Mouse (Mus musculus) forebrain, embryonic 13.5 days (tissue): Measurements from ENCODE around the gene Olfm1. TPM values are rescaled to one million over a fixed set of nuclear protein-coding genes. Genes with fewer than 3 reads are reported as not detected.

Experiments
- ATAC-seq: fragments of 200-750 bp; cut with Nextera tagmentation; 2 replicates; pipeline ENCODE4 v1.8.0; 2017
- H3K27ac ChIP-seq: fragments of 300-500 bp; sonication (generic); 2 replicates; pipeline ENCODE4 v1.5.1; 2015; ENCODE audit warnings: inconsistent platforms, mild to moderate bottlenecking, moderate library complexity
- H3K27me3 ChIP-seq: fragments of 300-500 bp; sonication (generic); 2 replicates; pipeline ENCODE4 v1.6.1; 2015; ENCODE audit warnings: mild to moderate bottlenecking, inconsistent platforms
- H3K36me3 ChIP-seq: fragments of 300-500 bp; sonication (generic); 2 replicates; pipeline ENCODE4 v1.6.1; 2015; ENCODE audit warnings: mild to moderate bottlenecking, inconsistent platforms; ENCODE audit not compliant: poor library complexity, severe bottlenecking
- H3K4me1 ChIP-seq: fragments of 300-500 bp; sonication (generic); 2 replicates; pipeline ENCODE4 v1.6.1; 2015; ENCODE audit warnings: inconsistent platforms
- H3K4me2 ChIP-seq: fragments of 300-500 bp; sonication (generic); 2 replicates; pipeline ENCODE4 v1.6.1; 2015; ENCODE audit warnings: inconsistent platforms, mild to moderate bottlenecking, moderate library complexity
- H3K4me3 ChIP-seq: fragments of 300-500 bp; sonication (generic); 2 replicates; pipeline ENCODE4 v1.5.1; 2015; ENCODE audit warnings: mild to moderate bottlenecking, inconsistent platforms
- H3K9ac ChIP-seq: fragments of 300-500 bp; sonication (generic); 2 replicates; pipeline ENCODE4 v1.6.1; 2015; ENCODE audit warnings: mild to moderate bottlenecking, inconsistent platforms
- H3K9me3 ChIP-seq: fragments of 300-500 bp; sonication (generic); replicated peaks from 2 replicates; pipeline ENCODE4 v1.6.1; 2016; ENCODE audit warnings: inconsistent platforms
- WGBS: fragments of 180-500 bp; shearing (Covaris S2); methylation state at CpG from one replicate; pipeline ENCODE4 v1.1.7; 2015; 5-methylcytosine and 5-hydroxymethylcytosine counted together
- polyA plus RNA-seq: library from polyadenylated mRNA; unstranded; fragments of >200 nt; fragmentation: Nextera tagmentation; extraction: Ambion mirVana; gene quantifications from 2 replicates; pipeline ENCODE4 v1.2.1, GENCODE M21; 2015

Olfm1 gene
- polyA plus RNA-seq, 1 experiment from 2014 or later, result 136 TPM

DNA sequence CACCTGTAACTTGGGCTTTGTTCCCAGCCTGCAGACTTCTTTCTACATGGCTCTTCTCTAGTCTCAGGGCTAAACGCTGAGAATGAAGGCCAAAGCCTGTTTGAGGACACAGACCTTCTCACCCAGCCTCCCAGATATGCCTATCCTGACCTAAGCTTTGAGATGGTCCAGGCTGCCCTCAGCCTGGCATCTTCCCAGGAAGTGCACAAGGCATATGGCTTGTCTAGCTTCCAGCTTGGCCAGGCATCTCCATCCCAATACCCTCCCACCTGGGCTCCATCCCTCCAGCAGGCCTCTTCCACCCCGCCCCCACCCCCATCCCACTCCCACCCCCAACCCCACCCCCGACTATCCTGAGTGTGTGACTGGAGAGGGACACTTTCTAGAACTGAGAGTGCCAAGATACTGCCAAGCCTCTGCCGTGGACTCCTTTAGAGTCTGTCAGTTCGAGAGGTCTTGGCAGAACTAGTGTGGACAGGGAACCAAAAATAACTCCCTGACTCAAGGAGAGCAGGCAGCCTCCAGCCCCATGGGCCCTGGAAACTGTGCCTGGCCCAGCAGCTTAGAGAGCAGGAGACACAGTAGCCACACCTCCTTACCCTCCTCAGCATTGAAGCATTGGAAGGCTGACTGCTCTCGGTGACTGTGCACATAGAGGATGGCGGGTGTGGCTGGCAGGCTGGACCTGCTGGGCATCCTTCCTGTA is 26.0 kb downstream of the Olfm1 start:
- Histone ChIP-seq H3K9me3 (no peaks in the 10 kb centered on the region), H3K36me3 (peaks cover 76% of the 10 kb centered on the region), H3K4me1 (peaks cover 25% of the 10 kb centered on the region), H3K9ac (no peak overlapping the region), H3K27me3 (no peaks in the 10 kb centered on the region), H3K4me2 (no peak overlapping the region), H3K27ac (no peak overlapping the region), H3K4me3 (no peak overlapping the region)
- no peak for ATAC-seq
- 66% methylated on average over 7 of the region's 7 CpGs for WGBS

DNA sequence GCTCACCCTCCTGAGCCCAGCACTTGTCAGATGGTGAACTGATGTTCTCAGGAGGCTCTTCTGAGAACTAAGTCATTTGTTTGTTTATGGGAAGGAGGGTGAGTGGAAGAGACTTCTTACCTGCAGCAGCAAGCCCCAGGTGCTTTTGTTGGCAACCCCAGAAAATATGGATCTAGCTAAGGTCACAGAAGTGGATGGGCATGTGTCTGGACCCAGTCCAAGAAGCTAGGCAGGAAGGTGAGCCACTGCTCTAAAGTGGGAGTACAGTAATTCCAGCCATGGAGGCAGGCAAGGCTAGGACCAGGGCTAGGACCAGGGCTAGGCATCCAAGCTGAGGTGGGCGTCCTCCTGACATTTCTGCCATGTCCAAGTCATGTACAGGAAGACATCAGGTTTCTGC is 26.8 kb downstream of the Olfm1 start:
- WGBS, result 71% methylated on average over 1 of the region's 1 CpGs
- no peak overlapping the region for H3K4me3 ChIP-seq
- no peak overlapping the region for H3K27ac ChIP-seq
- peaks cover 73% of the 10 kb centered on the region for H3K36me3 ChIP-seq
- H3K9ac ChIP-seq, result no peak overlapping the region
- no peaks in the 10 kb centered on the region for H3K27me3 ChIP-seq
- no peak overlapping the region for H3K4me2 ChIP-seq
- no peaks in the 10 kb centered on the region for H3K9me3 ChIP-seq
- ATAC-seq, result no peak
- H3K4me1 ChIP-seq, result peaks cover 24% of the 10 kb centered on the region

DNA sequence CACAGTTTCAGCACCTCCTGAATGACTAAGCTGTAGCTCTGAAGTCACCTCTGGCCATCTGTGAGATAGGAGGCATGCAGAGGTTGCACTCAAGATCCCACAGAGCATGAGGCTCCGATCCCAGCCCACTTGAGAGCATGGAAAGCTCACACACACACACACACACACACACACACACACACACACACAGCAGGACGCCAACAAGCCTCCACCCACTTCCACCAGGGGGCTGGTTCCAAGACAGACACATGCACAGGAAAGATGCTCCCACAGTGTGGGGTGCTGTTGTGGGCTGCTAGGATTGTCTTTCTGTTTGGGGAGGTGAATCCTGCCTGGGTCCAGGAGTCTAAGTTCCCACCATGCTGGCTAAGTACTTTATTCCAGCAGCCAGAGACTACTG is 29.0 kb downstream of the Olfm1 start:
- H3K27ac ChIP-seq, result no peak overlapping the region
- H3K36me3 ChIP-seq, result peaks cover 55% of the 10 kb centered on the region
- H3K9ac ChIP-seq, result no peak overlapping the region
- peaks cover 21% of the 10 kb centered on the region for H3K4me1 ChIP-seq
- H3K4me3 ChIP-seq, result no peak overlapping the region
- H3K9me3 ChIP-seq, result no peaks in the 10 kb centered on the region
- no peaks in the 10 kb centered on the region for H3K27me3 ChIP-seq
- 85% methylated on average over 2 of the region's 2 CpGs for WGBS
- H3K4me2 ChIP-seq, result no peak overlapping the region
- no peak for ATAC-seq

DNA sequence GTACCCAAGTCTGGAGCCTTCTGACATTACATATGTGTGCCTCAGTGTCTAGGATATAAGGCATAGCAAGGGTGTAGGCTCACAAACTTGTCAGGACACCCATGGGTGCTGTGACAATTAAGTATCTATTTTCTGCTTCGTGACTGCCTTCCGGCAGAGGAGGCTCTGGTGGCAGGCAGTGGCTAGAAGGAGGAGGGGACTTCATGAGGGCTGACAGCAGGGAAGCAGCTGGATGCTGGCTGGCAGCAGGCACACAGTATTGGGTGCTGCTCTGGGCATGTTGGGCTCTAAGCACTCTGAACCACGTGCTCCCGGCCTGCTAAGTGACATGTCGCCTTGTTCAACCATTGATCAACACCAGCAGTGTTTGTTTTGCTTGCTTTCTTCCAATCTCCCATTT is 32.0 kb downstream of the Olfm1 start:
- no peak overlapping the region for H3K4me3 ChIP-seq
- H3K9me3 ChIP-seq, result no peaks in the 10 kb centered on the region
- peaks cover 44% of the 10 kb centered on the region for H3K36me3 ChIP-seq
- H3K9ac ChIP-seq, result no peak overlapping the region
- H3K27me3 ChIP-seq, result no peaks in the 10 kb centered on the region
- WGBS, result 77% methylated on average over 5 of the region's 5 CpGs
- ATAC-seq, result no peak
- H3K27ac ChIP-seq, result no peak overlapping the region
- peaks cover 35% of the 10 kb centered on the region for H3K4me1 ChIP-seq
- no peak overlapping the region for H3K4me2 ChIP-seq

DNA sequence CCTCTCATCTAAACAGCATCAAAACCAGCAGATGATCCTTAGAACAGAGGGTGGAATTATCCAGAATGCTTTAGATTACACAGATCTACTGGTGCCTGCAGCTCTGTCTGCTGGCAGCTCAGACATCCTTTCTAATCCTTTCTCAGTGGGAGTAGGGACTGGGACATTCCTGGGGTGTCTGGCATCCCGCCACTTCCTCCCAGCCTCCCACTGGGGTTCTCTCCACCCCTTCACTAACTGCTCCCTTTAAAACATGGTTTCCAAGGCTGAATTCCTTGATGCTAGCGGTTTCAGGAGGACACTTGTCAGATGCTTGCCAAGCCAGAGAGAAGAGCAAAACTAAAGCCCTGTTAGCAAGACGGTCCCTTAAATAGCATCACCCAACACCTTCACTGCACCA is 33.1 kb downstream of the Olfm1 start:
- Histone ChIP-seq H3K36me3 (peaks cover 49% of the 10 kb centered on the region), H3K4me3 (no peak overlapping the region), H3K4me2 (no peak overlapping the region), H3K27ac (no peak overlapping the region), H3K27me3 (no peaks in the 10 kb centered on the region), H3K4me1 (peaks cover 29% of the 10 kb centered on the region; the same call in 1 of the 2 replicates), H3K9ac (no peak overlapping the region), H3K9me3 (no peaks in the 10 kb centered on the region)
- ATAC-seq, result no peak
- 65% methylated on average over 3 of the region's 3 CpGs for WGBS

DNA sequence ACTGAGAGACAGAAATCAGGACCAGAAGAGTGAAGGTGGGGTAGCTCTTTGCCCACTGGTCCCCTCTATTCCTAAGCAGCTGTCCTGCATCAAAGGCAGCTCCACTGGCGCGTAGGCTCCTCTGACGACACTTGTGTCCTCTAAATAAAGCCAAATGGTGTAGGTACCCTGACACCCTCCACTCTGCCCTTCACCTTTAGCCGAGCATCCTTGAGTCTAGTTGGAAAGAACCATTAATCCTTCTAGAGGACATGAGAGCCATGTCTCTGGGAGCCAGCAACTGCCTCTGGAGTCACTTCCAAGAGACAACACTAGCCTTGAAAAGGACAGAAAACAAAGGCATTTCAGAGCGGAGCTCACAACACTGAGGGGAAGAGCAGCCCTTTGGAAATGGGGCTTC is 34.2 kb downstream of the Olfm1 start:
- Histone ChIP-seq H3K27me3 (no peaks in the 10 kb centered on the region), H3K36me3 (peaks cover 50% of the 10 kb centered on the region), H3K4me1 (peaks cover 29% of the 10 kb centered on the region; the same call in 1 of the 2 replicates), H3K4me2 (no peak overlapping the region), H3K9ac (no peak overlapping the region), H3K9me3 (no peaks in the 10 kb centered on the region), H3K27ac (no peak overlapping the region), H3K4me3 (no peak overlapping the region)
- WGBS, result 62% methylated on average over 5 of the region's 5 CpGs
- ATAC-seq, result no peak

DNA sequence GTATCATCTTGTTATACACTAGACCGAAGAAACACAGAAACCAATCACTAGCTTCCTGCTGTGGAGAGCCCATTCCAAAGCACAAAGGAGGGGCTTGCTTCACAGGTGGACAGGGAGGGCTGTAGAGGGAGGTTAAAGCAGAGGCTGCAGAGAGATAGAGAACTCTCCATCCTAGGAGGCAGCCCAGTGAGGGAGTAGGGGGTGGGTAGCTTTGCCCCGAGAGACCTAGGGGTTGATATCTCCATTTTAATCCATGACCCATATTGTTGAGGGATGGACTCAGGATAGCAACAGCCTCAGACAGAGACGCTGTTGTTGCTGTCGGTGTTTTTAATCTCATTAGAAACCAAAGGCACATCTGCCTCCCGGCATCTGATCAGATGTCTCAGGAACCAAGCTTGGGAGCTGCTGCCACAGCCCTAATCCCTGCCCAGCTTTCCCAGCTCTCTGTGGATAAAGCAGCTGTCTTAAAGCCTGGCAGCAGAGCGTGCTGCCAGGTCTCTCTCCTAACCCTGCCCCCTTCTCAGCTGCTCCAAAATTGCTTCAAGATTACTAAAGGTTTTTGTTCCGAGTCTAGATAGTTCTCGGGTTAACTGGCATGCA is 34.9 kb downstream of the Olfm1 start:
- H3K4me3 ChIP-seq, result no peak overlapping the region
- ATAC-seq, result 0 out of 2 replicates have a peak, but pooled peaks have one; percentile 55
- H3K9ac ChIP-seq, result no peak overlapping the region
- peaks cover 43% of the 10 kb centered on the region for H3K36me3 ChIP-seq
- H3K9me3 ChIP-seq, result no peaks in the 10 kb centered on the region
- no peak overlapping the region for H3K4me2 ChIP-seq
- peaks cover 21% of the 10 kb centered on the region; the same call in 1 of the 2 replicates for H3K4me1 ChIP-seq
- H3K27me3 ChIP-seq, result no peaks in the 10 kb centered on the region
- whole genome bisulfite sequencing, result 13% methylated on average over 8 of the region's 8 CpGs
- peak overlapping the region; percentile 57; the same call in 1 of the 2 replicates for H3K27ac ChIP-seq

DNA sequence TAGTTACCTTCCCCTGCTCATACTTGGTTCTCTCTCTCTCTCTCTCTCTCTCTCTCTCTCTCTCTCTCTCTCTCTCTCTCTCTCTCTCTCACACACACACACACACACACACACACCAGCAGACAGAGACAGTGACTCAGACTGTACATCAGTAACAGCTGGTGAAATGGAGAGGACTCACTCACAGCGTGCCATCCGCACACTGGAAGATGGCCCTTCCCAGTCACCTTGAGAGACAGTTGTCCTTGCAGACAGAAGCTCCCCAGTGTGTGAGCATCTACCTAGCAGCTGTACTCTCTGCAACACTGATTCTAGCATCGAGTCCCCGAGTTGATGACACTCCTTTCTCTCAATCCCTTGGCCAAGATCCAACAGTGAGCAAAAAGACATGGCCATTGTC is 35.6 kb downstream of the Olfm1 start:
- H3K4me3 ChIP-seq, result no peak overlapping the region
- H3K4me2 ChIP-seq, result no peak overlapping the region
- no peaks in the 10 kb centered on the region for H3K9me3 ChIP-seq
- 83% methylated on average over 4 of the region's 4 CpGs for WGBS
- H3K4me1 ChIP-seq, result peaks cover 15% of the 10 kb centered on the region; the same call in 1 of the 2 replicates
- no peak for ATAC-seq
- H3K27ac ChIP-seq, result peak overlapping the region; percentile 57; the same call in 1 of the 2 replicates
- H3K36me3 ChIP-seq, result peaks cover 39% of the 10 kb centered on the region
- no peak overlapping the region for H3K9ac ChIP-seq
- no peaks in the 10 kb centered on the region for H3K27me3 ChIP-seq

DNA sequence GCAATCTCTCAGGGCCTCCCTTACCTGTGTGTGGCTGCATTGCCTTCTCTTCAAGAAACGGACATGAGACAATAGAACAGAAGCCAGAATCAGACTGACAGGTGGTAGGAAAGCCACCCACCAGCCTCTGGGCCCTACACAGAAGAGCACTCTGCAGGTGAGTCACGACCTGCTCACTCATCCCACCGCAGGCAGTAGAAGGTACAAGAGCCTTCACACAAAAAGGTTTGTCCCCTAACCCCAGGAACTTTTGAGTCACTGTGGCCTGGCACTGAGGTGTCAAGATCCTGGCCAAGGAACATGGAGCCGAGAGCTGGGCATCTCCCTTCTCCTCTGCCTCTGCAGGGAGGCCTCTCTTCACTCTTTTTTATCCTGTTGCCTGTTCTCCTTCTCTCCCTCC is 42.3 kb downstream of the Olfm1 start:
- H3K9me3 ChIP-seq, result no peaks in the 10 kb centered on the region

DNA sequence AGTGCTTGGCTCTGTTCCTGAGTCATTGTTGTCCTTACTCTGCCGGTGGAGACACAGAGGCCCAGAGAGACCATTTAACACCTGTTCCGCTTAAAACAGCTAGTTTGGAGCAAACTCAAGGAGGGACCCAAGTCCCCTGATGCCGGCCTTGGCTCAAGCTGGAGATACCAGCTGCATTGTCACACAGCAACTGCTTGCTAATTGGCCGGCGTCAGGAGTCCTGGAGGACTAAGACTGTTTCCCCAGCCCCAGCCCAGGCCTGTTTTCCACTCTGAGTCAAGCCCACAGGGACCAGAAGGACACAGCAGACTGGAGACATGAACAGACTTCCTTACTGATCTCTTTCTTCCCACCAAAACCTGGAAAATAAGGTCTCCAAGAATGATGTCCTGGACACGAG is 43.7 kb downstream of the Olfm1 start:
- H3K4me1 ChIP-seq, result no peaks in the 10 kb centered on the region
- no peak for ATAC-seq

More for the DNA sequence above, 42.3 kb downstream of the Olfm1 start:
- 76% methylated on average over 4 of the region's 4 CpGs for WGBS
- Histone ChIP-seq H3K27me3 (no peaks in the 10 kb centered on the region), H3K36me3 (peaks cover 13% of the 10 kb centered on the region), H3K4me3 (no peak overlapping the region), H3K4me1 (no peaks in the 10 kb centered on the region), H3K4me2 (no peak overlapping the region), H3K27ac (no peak overlapping the region), H3K9ac (no peak overlapping the region)
- ATAC-seq, result no peak

DNA sequence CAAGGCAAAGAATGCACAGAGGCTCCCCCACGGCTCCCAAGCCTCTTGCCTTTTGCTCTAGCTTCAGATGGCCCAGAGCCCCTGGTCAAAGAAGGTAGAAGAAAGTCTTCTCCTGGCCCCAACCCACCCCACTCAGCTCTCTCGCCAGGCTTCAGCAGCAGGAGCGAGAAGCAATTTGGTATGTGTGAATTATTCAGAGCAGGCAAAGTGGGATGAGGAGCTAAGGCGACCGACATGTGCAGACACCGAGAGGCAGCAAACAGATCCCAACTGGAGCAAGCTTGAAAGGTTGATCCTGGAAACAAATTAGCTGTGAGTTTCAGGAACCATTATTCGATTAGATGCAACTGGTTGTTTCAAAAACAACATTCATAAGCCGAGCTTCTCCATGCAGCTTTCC is 46.8 kb downstream of the Olfm1 start:
- no peak overlapping the region for H3K27ac ChIP-seq
- no peaks in the 10 kb centered on the region for H3K36me3 ChIP-seq
- H3K4me2 ChIP-seq, result no peak overlapping the region
- no peak overlapping the region for H3K4me3 ChIP-seq
- WGBS, result 81% methylated on average over 8 of the region's 8 CpGs
- no peak for ATAC-seq
- H3K4me1 ChIP-seq, result no peaks in the 10 kb centered on the region
- no peak overlapping the region for H3K9ac ChIP-seq
- H3K27me3 ChIP-seq, result no peaks in the 10 kb centered on the region
- no peaks in the 10 kb centered on the region for H3K9me3 ChIP-seq

More for the DNA sequence above, 43.7 kb downstream of the Olfm1 start:
- no peaks in the 10 kb centered on the region for H3K9me3 ChIP-seq
- H3K27ac ChIP-seq, result no peak overlapping the region
- H3K4me3 ChIP-seq, result no peak overlapping the region
- no peaks in the 10 kb centered on the region for H3K27me3 ChIP-seq
- no peak overlapping the region for H3K9ac ChIP-seq
- no peak overlapping the region for H3K4me2 ChIP-seq
- 86% methylated on average over 6 of the region's 6 CpGs for WGBS
- H3K36me3 ChIP-seq, result no peaks in the 10 kb centered on the region

DNA sequence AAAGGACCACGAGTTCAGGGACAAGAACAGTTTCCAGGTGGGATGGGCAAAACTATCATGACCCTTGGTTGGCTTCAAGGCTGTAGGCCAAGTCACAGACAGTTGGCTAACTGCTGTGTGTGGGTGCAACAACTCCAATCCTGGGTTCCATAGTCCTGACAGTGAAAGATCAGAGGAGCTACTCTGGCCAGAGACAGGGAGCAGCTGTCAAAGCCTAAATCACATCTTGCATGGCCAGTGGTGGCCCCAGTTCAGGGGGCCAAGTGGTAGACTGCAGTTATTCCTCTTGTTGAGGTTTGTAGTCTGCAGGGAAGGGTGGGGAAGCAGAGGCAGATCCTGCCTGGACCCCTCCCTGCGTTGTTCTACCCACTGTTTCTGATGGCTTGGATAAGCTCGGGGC is 48.1 kb downstream of the Olfm1 start:
- no peaks in the 10 kb centered on the region for H3K4me1 ChIP-seq
- H3K27ac ChIP-seq, result no peak overlapping the region
- no peak overlapping the region for H3K4me3 ChIP-seq
- no peak overlapping the region for H3K4me2 ChIP-seq
- H3K9ac ChIP-seq, result no peak overlapping the region
- WGBS, result 83% methylated on average over 3 of the region's 3 CpGs
- H3K27me3 ChIP-seq, result no peaks in the 10 kb centered on the region
- H3K9me3 ChIP-seq, result no peaks in the 10 kb centered on the region
- H3K36me3 ChIP-seq, result no peaks in the 10 kb centered on the region
- ATAC-seq, result no peak
